Mouse (Mus musculus): ENCODE data around the gene Tom1l1. TPM values are rescaled to one million over a fixed set of nuclear protein-coding genes. Genes with fewer than 3 reads are reported as not detected.

Tom1l1 gene
- total and polyA plus RNA-seq, 3 experiments = 25.4 to 41.3 TPM; not detected in 1

- TF ChIP-seq E2F4 (IDR thresholded peaks at IDR 0.05; ENCODE audit: borderline replicate concordance, low read depth, low read length) (no peak), CHD2 (IDR thresholded peaks at IDR 0.05; ENCODE audit: low read length) (no peak), JUND (IDR thresholded peaks at IDR 0.05; ENCODE audit: low read depth, low read length) (no peak), ELF1 (IDR thresholded peaks at IDR 0.05; ENCODE audit: low read depth, low read length) (no peak), TBP (IDR thresholded peaks at IDR 0.05; ENCODE audit: low read depth, low read length) (0 out of 2 replicates have a peak, but pooled peaks have one; percentile 27), BHLHE40 (IDR thresholded peaks at IDR 0.05; ENCODE audit: borderline replicate concordance, low read depth, low read length) (0 out of 2 replicates have a peak, but pooled peaks have one; percentile 22), MYB (IDR thresholded peaks at IDR 0.05; ENCODE audit: low read depth, low read length) (no peak), USF1 (IDR thresholded peaks at IDR 0.05; ENCODE audit: low read depth, low read length) (0 out of 2 replicates have a peak, but pooled peaks have one; percentile 19), MAZ (IDR thresholded peaks at IDR 0.05; ENCODE audit: low read depth, low read length) (no peak), ZNF384 (IDR thresholded peaks at IDR 0.05; ENCODE audit: low read depth, low read length) (no peak), UBTF (IDR thresholded peaks at IDR 0.05; ENCODE audit: borderline replicate concordance, insufficient read depth, low read depth, low read length) (no peak), RCOR1 (IDR thresholded peaks at IDR 0.05; ENCODE audit: low read depth, low read length) (peak; percentile 9; the same call in 1 of the 2 replicates), CTCF (IDR thresholded peaks at IDR 0.05 in 2 of 3, conservative IDR thresholded peaks at IDR 0.05 in 1 of 3; ENCODE audit: control insufficient read depth in 1 of 3, insufficient read depth in 1 of 3, low read depth in 2 of 3, low read length in 3 of 3, poor library complexity in 1 of 3, severe bottlenecking in 1 of 3) (no peak), MEF2A (IDR thresholded peaks at IDR 0.05; ENCODE audit: extremely low read depth, insufficient replicate concordance, low read depth, low read length, poor library complexity, severe bottlenecking) (no peak), TCF12 (IDR thresholded peaks at IDR 0.05; ENCODE audit: low read depth, low read length) (peak; percentile 63)
These were observed 25.1 kb downstream of the Tom1l1 start (continued) for GRCm38 (mm10) chr11:90663052-90663451.

- H3K27ac ChIP-seq (ENCODE audit: control insufficient read depth, low read depth, low read length) = no peak overlapping the region
- TF ChIP-seq MYC (IDR thresholded peaks at IDR 0.05; ENCODE audit: low read depth, low read length) = no peak
- no peak for TF ChIP-seq MXI1 (IDR thresholded peaks at IDR 0.05; ENCODE audit: low read depth, low read length)
- no peak for TF ChIP-seq SIN3A (IDR thresholded peaks at IDR 0.05; ENCODE audit: low read length)
- no peak for TF ChIP-seq ZMIZ1 (IDR thresholded peaks at IDR 0.05; ENCODE audit: low read depth, low read length)
- TF ChIP-seq ETS1 (IDR thresholded peaks at IDR 0.05; ENCODE audit: low read depth, low read length) = no peak
- no peak for TF ChIP-seq BHLHE40 (IDR thresholded peaks at IDR 0.05; ENCODE audit: borderline replicate concordance, low read depth, low read length)
- no peak for TF ChIP-seq KAT2A (conservative IDR thresholded peaks at IDR 0.05; ENCODE audit: low read depth, low read length)
- no peak for TF ChIP-seq CHD1 (IDR thresholded peaks at IDR 0.05; ENCODE audit: low read depth, low read length)
- TF ChIP-seq TBP (IDR thresholded peaks at IDR 0.05; ENCODE audit: low read depth, low read length) = no peak
- no peak for TF ChIP-seq POLR2AphosphoS5 (IDR thresholded peaks at IDR 0.05; ENCODE audit: borderline replicate concordance, low read depth, low read length)
- no peak for TF ChIP-seq GATA1 (IDR thresholded peaks at IDR 0.05; ENCODE audit: low read depth, low read length)
- no peak for TF ChIP-seq CTCF (IDR thresholded peaks at IDR 0.05 in 2 of 3, conservative IDR thresholded peaks at IDR 0.05 in 1 of 3; ENCODE audit: control insufficient read depth in 1 of 3, insufficient read depth in 1 of 3, low read depth in 2 of 3, low read length in 3 of 3, poor library complexity in 1 of 3, severe bottlenecking in 1 of 3)
- no peak for TF ChIP-seq MAFK (IDR thresholded peaks at IDR 0.05; ENCODE audit: borderline replicate concordance, low read depth, low read length)
- no peak for TF ChIP-seq USF1 (IDR thresholded peaks at IDR 0.05; ENCODE audit: low read depth, low read length)
- no peak for TF ChIP-seq CHD2 (IDR thresholded peaks at IDR 0.05; ENCODE audit: low read length)
- no peaks in the 10 kb centered on the region for H3K79me2 ChIP-seq (ENCODE audit: control insufficient read depth, insufficient read depth, low read length, poor library complexity)
- peaks cover 33 to 41% of the 10 kb centered on the region in 2 experiments for H3K4me1 ChIP-seq (ENCODE audit: control insufficient read depth in 1 of 2, insufficient read depth in 2 of 2, low read length in 2 of 2)
- H3K36me3 ChIP-seq (ENCODE audit: control insufficient read depth in 1 of 2, insufficient read depth in 2 of 2, low read length in 2 of 2) = peaks cover 20 to 42% of the 10 kb centered on the region in 2 experiments
- no peak overlapping the region for H3K4me3 ChIP-seq (ENCODE audit: control insufficient read depth in 1 of 2, insufficient read depth in 1 of 2, low read depth in 2 of 2, low read length in 2 of 2)
- no peak for DNase-seq (ENCODE audit: low read depth, low spot score)
- H3K9ac ChIP-seq (ENCODE audit: control insufficient read depth, low read depth, low read length, poor library complexity, severe bottlenecking) = no peak overlapping the region
- no peaks in the 10 kb centered on the region for H3K27me3 ChIP-seq (ENCODE audit: control insufficient read depth in 1 of 2, insufficient read depth in 2 of 2, low read length in 2 of 2)
- no peaks in the 10 kb centered on the region for H3K9me3 ChIP-seq (replicated peaks; ENCODE audit: insufficient read depth, low read length)
These were observed 27.5 kb downstream of the Tom1l1 start for GRCm38 (mm10) chr11:90660662-90661061.
